Mouse (Mus musculus) CD8-positive naive resting alpha-beta T cell, adult 2 months (primary cell): ENCODE results near the gene Plet1.

Source experiments
- DNase-seq, 2 experiments: peaks; one replicate each; pipeline ENCODE4 v3.0.0; 2022; ENCODE audit warnings: low read depth in 2 of 2, low spot score in 2 of 2

Gene Plet1

DNA sequence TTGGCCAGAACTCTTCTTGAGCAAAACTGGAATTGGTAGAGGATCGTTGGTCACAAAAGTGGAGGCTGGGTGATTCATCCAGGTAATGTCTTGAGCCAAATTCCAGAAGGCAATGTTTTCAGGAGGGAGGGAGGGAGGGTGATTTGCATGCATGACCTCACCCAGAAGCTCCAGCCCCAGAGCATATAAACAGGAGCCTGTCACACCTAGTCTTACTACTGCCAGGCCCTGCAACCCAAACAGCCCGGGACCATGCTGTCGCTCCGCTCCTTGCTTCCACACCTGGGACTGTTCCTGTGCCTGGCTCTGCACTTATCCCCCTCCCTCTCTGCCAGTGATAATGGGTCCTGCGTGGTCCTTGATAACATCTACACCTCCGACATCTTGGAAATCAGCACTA lies at the start of gene Plet1:
Gene Plet1, plus strand, starts transcription at position 215 of the 400 bp plus-strand sequence.
- no peak for DNase-seq

DNA sequence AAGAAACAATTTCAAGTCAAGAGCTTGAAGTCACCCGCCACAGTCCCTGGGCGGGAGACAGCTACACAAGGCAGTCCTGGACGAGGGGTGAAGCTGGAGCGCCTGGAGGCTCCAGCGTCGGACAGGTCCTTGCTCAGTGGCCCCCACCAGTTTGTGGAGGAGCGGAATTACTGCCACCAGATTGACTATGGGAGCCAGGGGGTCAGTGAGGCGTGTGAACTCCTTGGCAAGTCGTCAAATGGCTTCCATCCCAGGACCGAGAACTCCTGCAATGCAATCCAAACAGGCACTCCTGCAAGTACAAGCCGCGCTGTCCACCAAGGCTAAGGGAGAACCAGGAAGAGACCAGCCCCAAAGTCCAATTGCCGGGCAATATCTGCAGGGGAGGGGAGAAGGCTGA lies 45.3 kb upstream of the Plet1 start:
- DNase-seq, result no peak

DNA sequence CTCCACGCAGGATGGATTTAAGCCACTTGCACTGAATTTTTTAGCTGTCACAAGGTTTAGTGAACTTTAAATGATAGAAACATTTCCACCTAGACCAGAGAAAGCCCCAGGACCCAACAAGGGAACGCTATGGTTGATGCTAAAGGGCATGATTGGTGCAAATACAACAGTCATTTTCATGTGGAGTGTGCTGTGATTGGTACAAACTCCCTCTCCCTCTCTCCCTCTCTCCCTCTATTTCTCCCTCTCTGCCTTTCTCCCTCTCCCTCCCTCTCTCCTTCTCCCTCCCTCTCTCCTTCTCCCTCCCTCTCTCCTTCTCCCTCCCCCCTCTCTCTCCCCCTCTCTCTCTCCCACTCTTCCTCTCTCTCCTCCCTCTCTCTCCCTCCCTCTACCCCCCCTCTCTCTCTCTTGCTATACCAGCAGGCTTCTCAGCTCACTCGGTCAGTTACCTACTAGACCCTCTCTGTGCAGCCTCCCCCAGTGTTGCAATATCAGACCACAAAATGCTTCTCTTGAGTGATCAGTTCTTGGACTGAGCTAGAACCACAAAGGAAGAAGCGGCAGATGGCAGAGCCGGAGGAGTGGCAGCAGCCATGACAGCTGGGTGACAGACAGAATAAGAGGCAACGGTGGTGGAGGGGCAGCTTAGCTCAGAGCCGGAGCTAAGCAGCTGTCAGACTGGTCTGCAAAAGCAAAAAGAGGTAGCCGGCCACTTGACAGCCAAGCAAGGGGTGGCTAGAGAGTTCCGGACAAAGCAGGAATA lies 42.7 kb upstream of the Plet1 start:
- no peak for DNase-seq

DNA sequence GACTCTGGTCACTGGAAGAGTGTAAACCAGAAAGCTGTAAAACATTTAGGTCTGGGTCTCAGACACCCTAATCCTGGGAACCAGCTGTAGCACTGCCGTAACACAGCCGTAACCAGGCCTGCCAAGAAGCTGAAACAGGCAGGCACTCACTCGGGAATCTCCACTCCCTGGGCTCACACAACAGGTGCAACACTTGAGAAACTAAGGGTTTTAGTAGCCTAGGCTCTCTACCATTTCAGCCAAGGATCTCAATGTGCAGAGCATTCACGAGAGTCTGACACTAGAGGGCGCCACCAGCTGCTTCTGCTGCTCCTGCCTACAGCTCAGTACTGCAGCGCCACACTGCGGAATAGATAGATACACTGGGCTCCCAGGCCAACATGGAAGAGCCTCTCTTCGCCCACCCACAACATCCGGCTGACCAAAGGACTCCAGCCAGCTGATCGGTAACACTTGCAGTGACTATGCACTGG lies 42.0 kb upstream of the Plet1 start:
- peak; percentile 69 to 75 for DNase-seq

DNA sequence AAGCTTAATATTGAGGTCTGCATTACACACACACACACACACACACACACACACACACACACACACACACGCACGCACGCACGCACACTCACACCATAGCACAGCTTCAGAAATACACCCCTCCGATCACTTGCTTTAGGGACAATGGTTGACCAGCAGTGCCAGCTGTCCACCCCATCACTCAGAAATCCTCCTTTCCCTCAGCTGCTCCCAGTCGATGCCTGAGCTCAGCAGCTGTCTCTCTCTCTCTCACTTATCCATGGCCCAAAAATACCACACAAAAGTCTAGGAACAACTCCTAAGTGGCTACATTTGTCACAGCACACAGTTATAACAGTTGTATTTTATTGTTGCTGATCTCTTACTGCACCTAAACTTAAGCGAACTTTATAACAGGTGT lies 36.7 kb upstream of the Plet1 start:
- no peak for DNase-seq

DNA sequence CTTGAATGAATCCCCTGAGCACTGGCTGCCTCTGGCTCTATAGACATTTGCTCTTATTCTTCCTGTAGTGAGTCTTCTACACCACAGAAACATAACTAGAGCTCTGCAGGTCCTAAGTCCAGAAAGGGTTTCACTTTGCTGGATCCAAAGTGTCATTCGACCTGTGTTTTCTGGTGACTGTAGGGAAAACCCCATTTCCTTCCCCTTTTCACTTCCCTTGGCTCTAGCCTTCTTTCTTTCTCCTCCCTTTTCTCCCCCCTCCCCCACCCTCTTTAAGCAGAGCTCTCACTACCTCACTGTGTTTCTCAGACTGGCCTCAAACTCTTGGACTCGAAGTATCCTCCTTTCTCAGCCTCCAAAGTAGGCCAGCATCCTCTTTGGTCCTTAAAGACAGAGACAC lies 34.8 kb upstream of the Plet1 start:
- no peak for DNase-seq

DNA sequence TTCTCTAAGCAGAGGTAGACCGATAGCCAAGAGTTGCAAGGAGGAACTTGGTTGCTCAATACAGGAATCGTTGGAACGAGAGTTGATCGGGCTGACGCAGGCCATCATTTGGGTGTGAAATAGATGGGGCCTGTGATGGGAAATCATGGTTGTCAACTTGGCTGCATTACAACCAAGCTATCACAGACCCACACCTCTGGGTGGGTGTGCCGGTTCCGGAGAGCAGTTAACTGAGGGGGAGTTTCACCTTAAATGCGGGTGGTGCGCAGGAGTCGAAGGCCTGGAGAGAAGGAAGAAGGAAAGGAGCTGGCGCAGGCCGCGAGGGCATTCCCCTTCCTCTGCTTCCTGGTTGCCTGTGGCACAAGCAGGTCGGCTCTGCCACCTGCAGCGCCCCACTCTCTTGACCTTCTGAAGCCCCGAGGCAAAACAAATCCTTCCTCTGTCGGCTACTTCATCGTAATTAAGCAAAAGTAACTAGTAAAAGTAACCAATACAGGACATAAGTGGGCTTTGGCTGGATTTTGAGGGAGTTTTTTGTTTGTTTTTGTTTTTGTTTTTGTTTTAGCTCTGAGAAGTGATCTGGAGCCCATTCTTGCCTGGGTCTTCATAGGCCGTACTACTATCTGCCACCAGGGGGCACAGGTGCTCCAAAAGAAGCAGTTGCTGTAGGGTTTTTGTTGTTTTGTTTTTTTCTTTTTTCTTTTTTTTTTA lies 31.7 kb upstream of the Plet1 start:
- DNase-seq, result peak; percentile 64 to 78

DNA sequence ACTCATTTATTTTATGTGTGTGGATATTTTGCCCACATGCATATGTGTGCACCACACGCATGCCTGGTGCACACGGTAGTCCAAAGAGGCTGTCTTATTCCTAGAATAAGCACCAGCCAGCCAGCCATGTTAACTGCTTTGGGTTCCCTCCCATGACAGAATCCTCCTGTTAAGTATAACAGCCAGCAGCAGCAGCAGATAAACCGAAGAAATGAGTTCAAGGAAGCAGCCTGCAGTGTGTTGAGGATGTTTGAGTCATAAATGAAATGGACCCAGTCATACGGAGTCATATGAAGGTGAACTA lies 31.2 kb upstream of the Plet1 start:
- no peak for DNase-seq

DNA sequence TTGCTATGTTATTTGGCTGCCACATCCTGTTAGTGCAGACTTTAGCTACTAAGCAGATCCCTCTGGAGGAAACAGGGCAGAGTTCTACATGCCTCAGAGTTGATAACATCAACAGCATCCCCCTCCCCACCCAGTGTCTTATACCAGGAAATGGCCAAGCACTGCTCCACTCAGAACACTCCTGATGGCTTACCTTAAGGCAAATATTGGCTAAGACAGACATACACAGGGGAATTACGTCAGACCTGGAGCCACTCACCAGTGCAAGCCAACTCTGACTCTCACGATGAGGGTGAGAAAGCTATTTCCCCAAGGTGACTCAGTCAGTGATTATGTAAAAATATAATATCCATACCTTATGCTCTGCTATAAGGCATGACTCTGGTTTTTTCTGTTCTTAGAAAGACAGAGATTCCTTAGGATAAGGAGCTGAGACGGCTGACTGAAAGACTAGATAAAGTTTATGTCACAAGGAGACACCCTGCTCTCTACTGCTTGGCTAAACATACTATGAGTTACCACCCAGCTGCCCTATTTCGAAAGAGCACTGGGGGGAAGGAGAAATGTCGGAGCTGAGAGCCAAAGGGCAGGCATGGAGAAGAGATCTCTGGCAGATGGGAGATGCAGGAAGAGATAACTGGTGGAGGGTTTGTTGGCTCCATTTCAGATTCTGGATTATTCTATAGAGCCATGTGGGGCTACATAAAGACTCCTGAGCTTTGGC lies 23.8 kb upstream of the Plet1 start:
- DNase-seq, result peak; percentile 11 to 29

DNA sequence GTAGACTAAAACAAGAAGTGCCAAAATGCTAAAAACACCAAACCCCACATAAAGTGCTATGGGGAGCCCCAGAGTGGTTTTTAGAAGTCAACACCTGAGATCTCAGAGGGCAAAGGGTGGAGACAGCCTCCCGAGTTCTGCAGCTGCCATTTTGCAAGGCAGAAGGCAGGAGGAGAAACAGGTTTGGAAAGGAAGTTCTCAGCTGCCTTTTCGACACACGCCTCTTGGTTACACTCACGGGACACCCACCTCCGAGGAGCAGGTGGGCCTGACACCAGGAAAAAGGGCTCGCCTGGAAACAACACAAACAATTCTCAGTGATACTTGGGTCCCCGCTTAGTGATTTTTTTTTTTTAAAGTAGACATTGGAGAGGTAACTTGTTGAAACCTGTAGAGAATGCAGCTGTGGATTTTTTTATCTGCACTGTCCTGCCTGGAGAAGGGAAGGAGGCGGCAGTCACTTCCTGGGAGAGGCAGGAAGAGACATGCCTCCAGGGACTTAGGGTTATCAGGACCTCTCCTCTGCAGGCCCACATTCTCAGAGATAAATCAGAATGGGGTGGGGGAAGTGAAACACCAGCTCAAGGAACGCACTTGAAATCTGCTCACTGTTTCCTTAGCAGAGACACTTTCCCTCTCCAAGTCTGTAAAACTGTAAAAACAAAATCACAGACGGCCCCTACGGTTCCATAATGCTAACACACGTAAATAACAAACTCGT lies 23.0 kb upstream of the Plet1 start:
- no peak for DNase-seq

DNA sequence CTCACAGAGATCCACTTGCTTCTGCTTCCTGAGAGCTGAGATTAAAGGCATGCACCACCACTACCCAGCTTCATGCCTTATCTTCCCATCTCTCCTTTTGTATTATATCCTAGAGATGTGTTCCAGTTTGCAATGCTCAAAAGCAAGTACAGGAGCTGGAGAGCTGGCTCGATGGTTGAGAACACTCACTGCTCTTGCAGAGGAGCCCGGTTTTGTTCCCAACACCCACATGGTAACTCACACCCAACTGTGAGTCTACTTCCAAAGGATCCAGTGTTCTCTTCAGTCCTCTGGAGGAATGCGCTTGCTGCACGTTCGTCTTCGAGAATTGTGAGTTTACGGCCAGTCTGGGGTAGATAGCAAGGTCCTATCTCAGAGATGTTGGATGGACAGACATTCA lies 19.0 kb upstream of the Plet1 start:
- no peak for DNase-seq

DNA sequence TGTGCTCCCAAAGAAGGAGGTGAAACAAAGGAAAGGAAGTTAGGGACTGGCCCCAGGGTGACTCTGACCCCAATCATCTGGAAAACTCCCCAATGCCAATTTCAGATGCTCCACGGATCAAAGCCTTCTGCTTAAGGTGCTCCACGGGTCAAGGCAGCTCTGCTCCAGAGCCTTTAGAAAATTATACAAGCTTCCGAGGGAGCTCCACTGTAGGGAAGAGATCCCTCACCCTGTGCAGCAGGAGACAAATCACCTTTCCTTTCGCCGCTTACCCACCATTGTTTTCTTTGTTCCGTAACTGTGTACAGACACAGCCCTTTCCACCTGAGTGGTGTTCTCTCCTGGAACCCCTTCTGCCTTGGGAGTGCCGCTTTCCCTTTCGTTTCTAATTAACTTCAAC lies 18.6 kb upstream of the Plet1 start:
- no peak for DNase-seq

DNA sequence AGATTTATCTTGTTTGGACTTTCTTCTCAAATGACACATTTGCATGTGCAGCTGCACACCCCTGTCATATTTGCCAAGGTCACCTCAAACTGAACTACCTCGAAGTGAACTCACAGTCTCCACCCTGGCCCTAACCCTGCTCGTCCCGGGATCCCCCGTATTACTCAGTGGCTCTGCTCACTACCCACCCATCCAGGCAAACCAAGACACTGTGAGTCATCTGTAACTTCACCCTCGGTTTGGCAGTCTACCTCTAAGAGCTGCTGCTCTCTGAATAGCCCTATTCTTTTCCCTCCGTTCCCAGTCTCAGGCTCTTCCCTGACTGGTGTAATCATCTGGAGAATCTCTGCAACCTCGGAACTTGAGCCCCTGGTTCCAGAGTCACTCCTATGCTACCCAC lies 17.7 kb upstream of the Plet1 start:
- DNase-seq, result no peak

DNA sequence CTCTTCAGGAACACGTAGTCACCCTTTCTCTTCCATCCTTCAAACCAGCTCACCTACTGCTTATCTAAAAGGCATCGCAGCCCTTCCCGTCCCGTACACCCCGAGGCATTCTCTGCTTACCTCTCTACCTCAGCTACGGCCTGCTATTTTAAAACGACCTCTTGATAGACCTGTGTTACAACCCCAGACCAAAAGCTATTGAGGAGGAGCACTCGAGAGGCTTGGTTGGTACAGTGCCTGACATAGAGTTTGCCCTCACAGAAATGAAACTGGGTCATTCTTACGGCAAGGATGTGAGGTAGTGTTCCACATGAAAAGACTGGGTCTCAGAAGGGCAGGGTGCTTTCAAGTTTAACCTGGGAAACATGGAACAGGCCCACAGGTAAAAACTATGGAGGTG lies 17.1 kb upstream of the Plet1 start:
- DNase-seq, result no peak

DNA sequence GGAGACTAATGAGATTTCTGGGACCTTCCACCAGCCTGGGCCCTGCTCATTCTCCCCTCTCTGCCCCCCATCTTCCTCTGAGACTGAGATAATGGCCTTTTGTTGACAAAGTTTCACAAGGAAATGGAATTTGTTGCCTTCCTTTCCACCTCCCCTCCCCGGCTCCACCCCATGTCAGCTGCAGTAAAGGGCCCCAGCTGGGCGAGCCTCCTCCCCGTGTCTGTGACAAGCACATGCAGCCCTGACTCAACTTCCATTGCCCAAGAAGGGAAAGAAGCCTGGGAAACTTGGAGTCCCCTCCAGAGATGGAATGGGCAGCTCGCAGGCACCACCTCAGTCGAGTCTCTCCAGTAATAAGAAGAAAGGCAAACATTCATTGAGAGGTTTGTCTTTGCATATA lies 15.5 kb upstream of the Plet1 start:
- no peak for DNase-seq

DNA sequence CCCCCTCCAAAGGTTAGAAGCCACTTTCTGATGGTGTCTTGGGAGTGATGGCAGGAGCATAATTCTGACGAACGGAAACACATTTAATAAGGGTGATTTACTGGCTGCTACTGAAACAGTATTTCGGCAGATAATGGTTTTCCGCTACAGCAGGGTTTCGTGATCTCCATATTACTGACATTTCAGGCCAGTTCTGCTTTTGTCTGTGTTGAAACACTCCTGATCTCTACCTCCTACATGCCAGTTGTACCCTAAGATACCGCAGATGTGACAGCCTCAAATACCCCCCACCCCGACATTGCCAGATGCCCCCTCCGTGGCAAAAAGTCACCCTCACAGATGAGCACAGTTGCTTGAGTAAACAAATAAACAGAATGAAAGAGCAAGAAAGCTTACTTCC lies 14.8 kb upstream of the Plet1 start:
- no peak for DNase-seq

DNA sequence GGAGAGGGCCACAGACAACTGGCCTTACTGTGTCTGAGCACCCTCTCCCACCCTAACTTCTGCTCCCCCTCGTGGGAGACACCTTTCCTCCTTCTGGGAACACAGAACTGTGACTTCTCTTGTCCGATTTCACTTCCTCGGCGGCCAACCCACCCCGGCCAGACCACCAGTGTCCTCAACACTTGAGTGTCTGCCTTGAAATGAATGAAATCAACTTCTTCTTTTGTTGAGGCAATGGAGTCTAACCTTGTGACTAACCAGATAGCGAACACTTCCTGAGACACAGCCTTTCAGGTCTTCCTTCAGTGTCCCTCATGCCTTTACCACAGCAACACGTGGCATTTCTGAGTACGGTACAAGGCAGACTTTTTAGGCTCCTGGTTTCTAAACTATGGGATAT lies 11.6 kb upstream of the Plet1 start:
- DNase-seq, result no peak

DNA sequence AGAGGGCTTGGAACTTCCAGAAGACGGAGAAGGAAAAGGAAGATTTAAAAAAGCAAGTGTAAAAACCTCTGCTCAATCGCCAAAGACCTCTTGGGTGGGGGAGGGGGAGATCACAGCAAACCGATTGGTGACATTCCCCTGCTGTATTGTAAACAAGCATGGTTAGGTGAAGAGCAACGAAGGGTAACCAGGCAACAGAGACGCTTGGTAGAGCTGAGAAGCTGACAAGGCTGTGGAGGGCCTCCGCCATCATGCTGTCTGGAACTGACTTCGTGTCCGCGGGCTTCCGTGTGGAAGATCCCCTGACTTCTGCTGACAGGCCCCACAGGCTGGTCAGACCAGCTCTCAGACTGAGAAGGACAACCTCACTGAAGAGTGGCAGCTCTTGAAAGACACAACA lies 8.8 kb upstream of the Plet1 start:
- no peak for DNase-seq

DNA sequence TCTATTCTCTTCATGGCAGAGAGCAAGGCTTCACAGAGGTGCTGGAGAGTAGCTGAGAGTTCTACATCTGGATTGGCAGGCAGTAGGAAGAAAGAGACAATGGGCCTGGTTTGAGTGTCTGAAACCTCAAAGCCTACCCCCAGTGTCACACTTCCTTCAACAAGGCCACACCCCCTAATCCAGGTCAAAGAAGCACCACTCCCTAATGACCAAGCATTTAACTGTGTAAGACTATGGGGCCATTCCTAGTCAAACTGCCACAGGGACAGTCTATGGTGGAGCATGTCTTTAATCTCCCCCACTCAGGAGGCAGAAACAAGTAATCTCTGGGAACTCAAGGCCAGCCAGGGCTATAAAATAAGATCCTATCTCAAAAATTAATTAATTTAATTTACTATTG lies 3.5 kb upstream of the Plet1 start:
- no peak for DNase-seq

DNA sequence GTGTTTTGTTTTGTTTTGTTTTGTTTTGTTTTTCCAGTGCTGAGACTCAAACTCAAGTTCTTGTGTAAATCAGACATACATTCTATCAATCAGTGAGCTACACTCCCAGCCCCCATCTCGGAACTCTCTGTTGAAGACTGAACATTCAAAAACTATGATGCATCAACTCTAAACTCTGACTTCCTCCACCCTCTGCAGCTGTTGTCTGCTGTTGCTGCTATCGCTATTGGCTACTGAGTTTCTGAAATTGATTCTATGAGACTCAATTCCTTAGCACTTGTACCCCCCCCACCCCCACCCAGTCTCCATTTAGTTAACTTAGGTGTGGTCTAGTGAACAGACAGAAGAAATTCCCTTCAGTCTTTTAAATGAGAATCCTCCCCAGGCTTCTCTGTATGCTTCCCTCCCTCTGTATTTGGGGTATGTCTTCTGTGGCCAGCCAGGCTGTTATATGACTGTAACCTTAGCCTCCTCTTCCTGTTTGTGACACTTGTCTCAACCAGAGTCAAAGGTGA lies 2.7 kb upstream of the Plet1 start:
- DNase-seq, result no peak

DNA sequence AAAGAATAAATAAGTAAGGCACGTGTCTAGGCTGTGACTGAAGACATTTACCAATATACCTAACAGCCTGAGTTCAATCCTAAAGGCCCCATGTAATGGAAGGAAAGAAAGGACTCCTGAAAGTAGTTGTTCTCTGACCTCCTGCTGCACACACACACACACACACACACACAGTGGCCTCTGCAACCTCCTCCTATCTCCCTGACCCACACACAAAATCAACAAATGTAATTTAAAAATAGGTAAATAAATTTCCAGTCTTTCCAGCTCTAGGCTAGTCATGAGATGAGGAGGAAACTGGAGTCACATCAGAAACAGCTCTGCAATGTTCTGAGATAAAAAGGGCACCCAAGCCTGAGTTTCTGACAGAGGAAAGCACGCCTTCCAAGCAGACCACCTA lies 548 bp upstream of the Plet1 start:
- DNase-seq, result no peak
